Mouse (Mus musculus) forebrain, embryonic 13.5 days (tissue): ENCODE measurements around the gene Ctsw. TPM values are rescaled to one million over a fixed set of nuclear protein-coding genes. Genes with fewer than 3 reads are reported as not detected.
"Not testable (repeated sequence)": the region's sequence is repeated elsewhere in the genome, so short reads cannot be mapped to it uniquely, and the experiment has no call there.

ENCODE experiments used
- ATAC-seq: fragments of 200-750 bp; cut with Nextera tagmentation; 2 replicates; pipeline ENCODE4 v1.8.0; 2017
- H3K27ac ChIP-seq: fragments of 300-500 bp; sonication (generic); 2 replicates; pipeline ENCODE4 v1.5.1; 2015; ENCODE audit warnings: inconsistent platforms, mild to moderate bottlenecking, moderate library complexity
- H3K27me3 ChIP-seq: fragments of 300-500 bp; sonication (generic); 2 replicates; pipeline ENCODE4 v1.6.1; 2015; ENCODE audit warnings: mild to moderate bottlenecking, inconsistent platforms
- H3K36me3 ChIP-seq: fragments of 300-500 bp; sonication (generic); 2 replicates; pipeline ENCODE4 v1.6.1; 2015; ENCODE audit warnings: mild to moderate bottlenecking, inconsistent platforms; ENCODE audit not compliant: poor library complexity, severe bottlenecking
- H3K4me1 ChIP-seq: fragments of 300-500 bp; sonication (generic); 2 replicates; pipeline ENCODE4 v1.6.1; 2015; ENCODE audit warnings: inconsistent platforms
- H3K4me2 ChIP-seq: fragments of 300-500 bp; sonication (generic); 2 replicates; pipeline ENCODE4 v1.6.1; 2015; ENCODE audit warnings: inconsistent platforms, mild to moderate bottlenecking, moderate library complexity
- H3K4me3 ChIP-seq: fragments of 300-500 bp; sonication (generic); 2 replicates; pipeline ENCODE4 v1.5.1; 2015; ENCODE audit warnings: mild to moderate bottlenecking, inconsistent platforms
- H3K9ac ChIP-seq: fragments of 300-500 bp; sonication (generic); 2 replicates; pipeline ENCODE4 v1.6.1; 2015; ENCODE audit warnings: mild to moderate bottlenecking, inconsistent platforms
- H3K9me3 ChIP-seq: fragments of 300-500 bp; sonication (generic); replicated peaks from 2 replicates; pipeline ENCODE4 v1.6.1; 2016; ENCODE audit warnings: inconsistent platforms
- WGBS: fragments of 180-500 bp; shearing (Covaris S2); methylation state at CpG from one replicate; pipeline ENCODE4 v1.1.7; 2015; 5-methylcytosine and 5-hydroxymethylcytosine counted together
- polyA plus RNA-seq: library from polyadenylated mRNA; unstranded; fragments of >200 nt; fragmentation: Nextera tagmentation; extraction: Ambion mirVana; gene quantifications from 2 replicates; pipeline ENCODE4 v1.2.1, GENCODE M21; 2015

The Ctsw gene
- polyA plus RNA-seq, 1 experiment from 2014 or later: 4.4 TPM

GRCm38 (mm10) chr19:5495353-5496051 lies 27.2 kb upstream of the Ctsw start:
- Histone ChIP-seq H3K27ac (no peak overlapping the region), H3K27me3 (no peaks in the 10 kb centered on the region), H3K36me3 (peaks cover 58% of the 10 kb centered on the region), H3K4me1 (peaks cover 17% of the 10 kb centered on the region), H3K4me2 (no peak overlapping the region), H3K9ac (no peak overlapping the region), H3K4me3 (no peak overlapping the region), H3K9me3 (no peaks in the 10 kb centered on the region)
- ATAC-seq: no peak
- WGBS: 83% methylated on average over 12 of the region's 12 CpGs

DNA sequence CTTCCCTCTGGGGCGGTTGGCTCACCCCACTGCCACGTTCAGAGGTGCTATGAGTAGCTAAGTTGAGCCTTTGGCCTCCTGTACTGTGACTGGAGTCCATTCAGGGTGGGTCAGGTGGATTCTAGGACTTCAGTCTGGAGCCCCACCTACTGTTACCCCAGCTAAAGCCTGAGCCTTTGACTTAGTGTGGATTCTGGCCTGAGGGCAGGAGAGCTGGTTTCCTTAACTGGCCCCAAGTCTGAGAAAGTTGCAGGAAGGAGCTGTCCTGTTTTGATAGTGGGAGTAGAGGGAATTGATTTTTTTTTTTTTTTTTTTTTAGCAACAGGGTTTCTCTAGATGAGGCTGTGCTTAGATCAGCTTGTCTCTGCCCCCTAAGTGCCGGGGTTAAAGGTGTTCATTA lies 26.0 kb upstream of the Ctsw start:
- H3K36me3 ChIP-seq: peaks cover 58% of the 10 kb centered on the region

GRCm38 (mm10) chr19:5493301-5493721 lies 25.0 kb upstream of the Ctsw start:
- H3K27ac ChIP-seq, H3K9ac ChIP-seq, H3K4me2 ChIP-seq, H3K9me3 ChIP-seq, H3K4me3 ChIP-seq, ATAC-seq, H3K27me3 ChIP-seq: not testable (repeated sequence)
- Histone ChIP-seq H3K4me1 (peaks cover 32% of the 10 kb centered on the region), H3K36me3 (peaks cover 58% of the 10 kb centered on the region)
- WGBS: 70% methylated on average over 9 of the region's 9 CpGs

More for the DNA sequence above, 26.0 kb upstream of the Ctsw start:
- no peak overlapping the region for H3K4me3 ChIP-seq
- H3K4me1 ChIP-seq: peaks cover 24% of the 10 kb centered on the region
- no peaks in the 10 kb centered on the region for H3K27me3 ChIP-seq
- no peak overlapping the region for H3K9ac ChIP-seq
- no peak for ATAC-seq
- WGBS: 83% methylated on average over 3 of the region's 3 CpGs
- no peak overlapping the region for H3K4me2 ChIP-seq
- H3K9me3 ChIP-seq: no peaks in the 10 kb centered on the region
- H3K27ac ChIP-seq: no peak overlapping the region

GRCm38 (mm10) chr19:5492641-5493040 lies 24.3 kb upstream of the Ctsw start:
- peaks cover 54% of the 10 kb centered on the region for H3K36me3 ChIP-seq
- H3K9me3 ChIP-seq: no peaks in the 10 kb centered on the region
- ATAC-seq: no peak
- H3K4me2 ChIP-seq: peak overlapping the region; percentile 86; the same call in 1 of the 2 replicates
- no peak overlapping the region for H3K9ac ChIP-seq
- WGBS: 90% methylated on average over 4 of the region's 4 CpGs
- no peak overlapping the region for H3K27ac ChIP-seq
- H3K4me1 ChIP-seq: peaks cover 36% of the 10 kb centered on the region
- no peaks in the 10 kb centered on the region for H3K27me3 ChIP-seq
- no peak overlapping the region for H3K4me3 ChIP-seq

DNA sequence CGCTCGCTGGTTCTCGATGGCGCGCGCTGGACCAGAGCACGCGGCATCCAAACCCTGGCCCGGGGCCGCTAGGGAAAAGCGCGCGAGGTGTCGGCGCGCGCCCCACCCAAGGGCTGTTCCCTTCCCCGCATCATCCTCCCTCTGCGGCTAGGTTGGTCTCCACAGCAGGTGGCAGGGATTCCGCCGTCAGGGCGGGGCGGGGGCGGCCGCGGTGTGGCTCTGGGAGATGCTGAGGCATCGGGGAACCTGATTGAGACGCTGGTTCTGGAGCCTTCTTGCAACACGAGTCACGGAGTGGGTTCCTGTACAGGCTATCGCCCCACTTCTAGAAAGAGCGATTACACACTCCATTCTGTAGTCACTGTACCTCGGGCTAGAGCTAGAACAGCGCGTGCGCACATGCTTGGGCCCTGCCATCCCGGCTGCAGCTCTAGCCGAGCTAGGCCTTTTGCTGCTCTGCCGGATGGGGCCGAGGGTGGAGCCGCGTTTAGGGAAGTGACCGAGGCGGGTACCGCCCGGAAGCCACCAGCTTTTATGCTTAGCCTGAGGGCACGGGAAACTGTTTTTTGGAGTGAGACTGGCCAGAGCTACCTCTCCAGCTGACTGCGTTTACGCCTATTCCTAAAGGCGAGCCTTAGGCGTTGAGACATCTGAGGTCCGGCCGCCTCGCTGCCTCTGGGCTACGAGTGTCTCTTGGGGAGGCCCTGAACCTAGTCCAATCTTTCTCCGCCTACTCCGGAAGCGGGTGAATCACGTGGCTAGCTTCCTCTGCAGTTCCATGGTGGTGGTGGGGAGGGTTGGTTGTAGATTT lies 22.8 kb upstream of the Ctsw start:
- Histone ChIP-seq H3K36me3 (peaks cover 41% of the 10 kb centered on the region), H3K27me3 (no peaks in the 10 kb centered on the region), H3K4me2 (peak overlapping the region; percentile 86), H3K9ac (peak overlapping the region; percentile 98), H3K4me1 (peaks cover 49% of the 10 kb centered on the region), H3K27ac (peak overlapping the region; percentile 100), H3K4me3 (peak overlapping the region; percentile 96), H3K9me3 (no peaks in the 10 kb centered on the region)
- under 1% methylated on average over 59 of the region's 59 CpGs for WGBS
- ATAC-seq: peak; percentile 19

DNA sequence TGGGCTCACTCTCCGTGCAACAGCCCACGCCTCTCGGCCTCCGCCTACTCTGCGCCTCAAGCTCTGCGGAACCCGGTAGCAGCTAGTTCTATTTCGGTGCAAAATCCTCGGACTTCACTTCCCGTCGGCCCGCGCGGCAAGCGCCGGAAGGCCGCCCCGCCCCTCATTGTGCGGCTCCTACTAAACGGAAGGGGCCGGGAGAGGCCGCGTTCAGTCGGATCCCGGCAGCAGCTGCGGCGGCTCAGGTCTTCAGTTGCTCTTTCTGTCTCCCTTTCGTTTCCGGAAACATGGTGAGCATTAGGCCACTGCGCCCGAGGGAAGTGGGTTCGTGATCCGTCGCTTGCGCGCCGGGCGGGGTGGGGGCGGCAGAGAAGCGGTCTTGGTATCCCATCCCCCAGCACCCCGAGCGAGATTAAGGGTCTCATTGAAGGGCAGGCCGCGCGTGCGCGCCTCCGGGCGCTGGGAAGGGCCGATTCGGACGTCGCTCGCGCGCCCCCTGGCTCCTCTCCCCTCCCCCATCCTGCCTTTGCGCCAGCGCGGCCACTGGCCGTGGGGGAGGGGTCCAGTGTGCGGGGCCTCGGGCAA lies 22.1 kb upstream of the Ctsw start, which contains the start of gene Cfl1:
Gene Cfl1, plus strand, starts transcription at position 143 of the 585 bp plus-strand sequence.
- Histone ChIP-seq H3K4me3 (peak within 1 kb of the TSS; percentile 96), H3K4me1 (peaks cover 49% of the 10 kb centered on the region), H3K27me3 (no peaks in the 10 kb centered on the region), H3K9ac (peak within 1 kb of the TSS; percentile 98), H3K27ac (peak within 1 kb of the TSS; percentile 100), H3K36me3 (peaks cover 41% of the 10 kb centered on the region), H3K4me2 (peak within 1 kb of the TSS; percentile 86), H3K9me3 (no peaks in the 10 kb centered on the region)
- WGBS: under 1% methylated on average over 62 of the region's 62 CpGs
- ATAC-seq: peak; percentile 77

- not testable (repeated sequence) for ATAC-seq, H3K27me3 ChIP-seq, H3K9ac ChIP-seq, H3K9me3 ChIP-seq
- Histone ChIP-seq H3K4me1 (peaks cover 49% of the 10 kb centered on the region), H3K36me3 (peaks cover 43% of the 10 kb centered on the region), H3K4me2 (peak overlapping the region; percentile 86), H3K27ac (peak overlapping the region; percentile 100), H3K4me3 (peak overlapping the region; percentile 96)
- WGBS: 52% methylated on average over 10 of the region's 10 CpGs
These were observed 21.4 kb upstream of the Ctsw start for GRCm38 (mm10) chr19:5489721-5490120.

GRCm38 (mm10) chr19:5488878-5489571 lies 20.7 kb upstream of the Ctsw start:
- ATAC-seq: peak; percentile 79
- WGBS: 0% methylated on average over 26 of the region's 26 CpGs
- Histone ChIP-seq H3K27ac (peak overlapping the region; percentile 98), H3K4me2 (peak overlapping the region; percentile 86), H3K9ac (peak overlapping the region; percentile 64), H3K4me3 (peak overlapping the region; percentile 59), H3K27me3 (no peaks in the 10 kb centered on the region), H3K36me3 (peaks cover 43% of the 10 kb centered on the region), H3K4me1 (peaks cover 49% of the 10 kb centered on the region), H3K9me3 (no peaks in the 10 kb centered on the region)

DNA sequence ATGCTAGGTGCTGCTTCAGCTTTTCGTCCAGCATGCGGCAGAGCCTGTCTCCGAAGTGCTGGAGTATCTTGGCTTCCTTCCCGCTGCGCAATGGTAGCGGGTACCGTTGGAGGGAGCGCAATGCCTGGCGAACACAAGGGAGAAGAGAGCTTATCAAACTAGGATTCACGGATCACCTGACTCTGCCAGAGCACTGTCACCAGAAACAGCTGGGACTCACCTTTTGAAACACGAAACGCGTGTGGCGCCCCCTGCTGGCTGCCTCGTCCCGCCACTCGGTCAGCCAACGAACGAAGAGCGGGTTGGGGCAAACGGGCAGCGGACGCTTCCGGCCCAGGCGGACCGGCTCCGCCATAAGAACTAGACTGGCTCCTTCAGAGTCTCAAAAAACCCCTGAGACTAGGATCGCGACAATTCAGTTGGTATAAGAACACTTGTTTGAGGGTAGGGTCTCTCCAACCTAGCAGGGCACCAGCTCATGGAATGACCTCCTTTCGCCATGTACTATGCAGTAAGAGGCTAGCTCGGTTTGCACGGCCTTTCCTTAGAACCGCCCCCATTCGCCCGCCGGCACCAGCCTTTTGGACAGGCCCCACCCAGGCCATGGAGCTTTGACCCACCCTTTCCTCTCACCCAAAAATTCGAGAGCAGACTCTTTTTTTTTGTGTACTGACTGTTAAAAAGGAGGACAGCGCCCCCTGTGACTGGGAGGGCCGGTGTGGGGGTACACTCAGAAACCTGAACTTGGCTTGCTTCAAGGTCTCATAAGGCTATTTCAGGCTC lies 19.7 kb upstream of the Ctsw start, which contains the start of gene Mus81:
Gene Mus81, minus strand, starts transcription at position 635 of the 783 bp plus-strand sequence.
- Histone ChIP-seq H3K36me3 (peaks cover 43% of the 10 kb centered on the region), H3K27me3 (no peaks in the 10 kb centered on the region), H3K4me2 (peak within 1 kb of the TSS; percentile 86), H3K9me3 (no peaks in the 10 kb centered on the region), H3K4me3 (peak within 1 kb of the TSS; percentile 59), H3K4me1 (peaks cover 44% of the 10 kb centered on the region), H3K27ac (peak within 1 kb of the TSS; percentile 98), H3K9ac (peak within 1 kb of the TSS; percentile 71)
- peak; percentile 57 for ATAC-seq
- whole genome bisulfite sequencing: under 1% methylated on average over 39 of the region's 39 CpGs

GRCm38 (mm10) chr19:5486771-5487170 lies 18.5 kb upstream of the Ctsw start:
- H3K4me2 ChIP-seq: peak overlapping the region; percentile 86; the same call in 1 of the 2 replicates
- H3K9ac ChIP-seq: no peak overlapping the region; the same call in 1 of the 2 replicates
- peaks cover 34% of the 10 kb centered on the region for H3K4me1 ChIP-seq
- no peaks in the 10 kb centered on the region for H3K27me3 ChIP-seq
- no peak overlapping the region for H3K4me3 ChIP-seq
- H3K9me3 ChIP-seq: no peaks in the 10 kb centered on the region
- WGBS: 85% methylated on average over 4 of the region's 4 CpGs
- H3K27ac ChIP-seq: no peak overlapping the region
- ATAC-seq: no peak
- H3K36me3 ChIP-seq: peaks cover 45% of the 10 kb centered on the region

- no peak for ATAC-seq
- H3K27ac ChIP-seq: no peak overlapping the region
- no peaks in the 10 kb centered on the region for H3K27me3 ChIP-seq
- H3K9ac ChIP-seq: no peak overlapping the region
- H3K4me2 ChIP-seq: no peak overlapping the region
- WGBS: 90% methylated on average over 8 of the region's 8 CpGs
- no peaks in the 10 kb centered on the region for H3K9me3 ChIP-seq
- H3K4me1 ChIP-seq: peaks cover 32% of the 10 kb centered on the region
- H3K36me3 ChIP-seq: peaks cover 50% of the 10 kb centered on the region
- H3K4me3 ChIP-seq: no peak overlapping the region
These were observed 18.0 kb upstream of the Ctsw start for GRCm38 (mm10) chr19:5486286-5486685.
